Mouse (Mus musculus) layer of hippocampus, postnatal 36 days (tissue): Measurements from ENCODE around the gene Tbl1xr1. TPM values are rescaled to one million over a fixed set of nuclear protein-coding genes. Genes with fewer than 3 reads are reported as not detected.

Experiments
- DNase-seq, 2 experiments: peaks; one replicate each; pipeline ENCODE4 v3.0.0; 2022
- total RNA-seq, 2 experiments: library from RNA; stranded (reverse); gene quantifications; 2 replicates each; pipeline ENCODE4 v1.2.3; 2021

Gene Tbl1xr1
- total RNA-seq, 2 experiments from 2014 or later, result 142 to 156 TPM

DNA sequence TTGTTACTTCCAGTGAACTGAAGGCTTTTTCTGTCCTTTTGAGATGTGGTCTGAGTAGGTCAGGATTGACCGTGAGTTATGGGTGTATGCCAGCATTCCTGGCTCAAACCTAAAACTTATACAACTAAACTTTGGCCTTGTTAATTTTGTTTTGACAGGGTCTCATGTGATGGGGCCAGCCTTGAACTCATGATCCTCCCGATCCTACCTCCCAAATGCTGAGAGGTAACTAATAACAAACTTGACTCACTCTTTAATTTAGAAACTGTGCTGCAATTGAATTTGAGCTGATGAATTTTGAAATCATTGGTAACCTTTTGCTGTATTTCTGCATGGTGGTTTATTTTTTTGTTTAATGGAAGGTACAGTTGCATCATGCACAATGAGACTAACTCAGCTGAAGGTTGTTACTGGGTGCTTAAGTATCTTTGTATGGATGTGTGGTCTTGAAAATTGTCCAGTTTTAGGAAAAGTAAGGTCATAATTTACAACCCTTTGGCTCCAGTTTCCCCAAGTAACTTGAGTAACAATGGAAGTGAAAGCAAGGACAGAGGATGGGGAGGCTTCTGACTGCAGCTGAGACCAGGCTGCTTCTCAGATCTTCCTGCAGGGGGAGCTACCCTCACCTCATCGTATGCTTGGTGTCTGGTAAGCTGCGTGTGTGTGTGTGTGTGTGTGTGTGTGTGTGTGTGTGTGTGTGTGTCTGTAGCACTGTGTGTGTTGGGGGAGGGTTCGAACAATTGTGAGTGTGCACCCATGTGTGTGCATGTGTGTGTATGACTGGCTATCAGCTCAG is 66.6 kb downstream of the Tbl1xr1 start:
- no peak for DNase-seq

DNA sequence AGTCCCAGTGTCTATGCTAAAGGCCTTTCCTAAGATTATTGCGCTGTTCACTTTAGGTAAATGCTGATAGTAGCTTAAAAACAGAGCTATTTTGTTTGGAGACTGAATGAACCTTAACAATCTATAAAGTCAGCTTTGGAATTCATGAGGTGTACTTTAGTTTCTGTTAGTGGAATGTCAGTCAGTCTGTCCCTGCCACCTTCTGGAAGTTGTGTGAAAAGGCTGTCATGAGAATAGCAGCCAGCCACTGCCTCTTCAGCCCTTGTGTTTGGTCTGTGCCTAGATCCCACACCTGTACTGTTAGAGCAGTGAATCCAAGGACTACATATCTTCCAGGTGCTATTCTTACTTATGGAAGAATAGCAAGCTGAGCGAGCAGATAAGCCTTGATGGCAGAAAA is 67.8 kb downstream of the Tbl1xr1 start:
- DNase-seq, result no peak

DNA sequence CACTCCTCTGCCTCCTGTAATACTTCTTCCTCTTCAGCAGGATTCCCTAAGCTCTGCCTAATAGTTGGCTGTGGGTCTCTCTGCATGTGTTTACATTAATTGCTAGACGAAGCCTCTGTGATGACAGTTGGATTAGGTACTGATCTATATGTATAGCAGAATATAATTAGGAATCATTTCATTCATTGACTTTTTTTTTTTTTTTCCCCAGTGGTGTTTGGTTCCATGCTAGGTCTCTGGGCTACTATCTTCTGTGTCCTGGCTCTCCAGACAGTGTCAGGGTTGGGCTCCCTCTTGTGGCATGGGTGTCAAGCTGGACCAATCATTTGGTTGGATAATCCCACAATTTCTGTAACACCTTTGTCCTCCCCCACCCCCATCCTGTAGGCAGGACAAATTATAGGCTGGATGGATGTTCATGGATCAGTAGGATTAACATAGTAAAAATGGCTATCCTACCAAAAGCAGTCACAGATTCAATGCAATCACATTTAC is 71.0 kb downstream of the Tbl1xr1 start:
- DNase-seq, result no peak

DNA sequence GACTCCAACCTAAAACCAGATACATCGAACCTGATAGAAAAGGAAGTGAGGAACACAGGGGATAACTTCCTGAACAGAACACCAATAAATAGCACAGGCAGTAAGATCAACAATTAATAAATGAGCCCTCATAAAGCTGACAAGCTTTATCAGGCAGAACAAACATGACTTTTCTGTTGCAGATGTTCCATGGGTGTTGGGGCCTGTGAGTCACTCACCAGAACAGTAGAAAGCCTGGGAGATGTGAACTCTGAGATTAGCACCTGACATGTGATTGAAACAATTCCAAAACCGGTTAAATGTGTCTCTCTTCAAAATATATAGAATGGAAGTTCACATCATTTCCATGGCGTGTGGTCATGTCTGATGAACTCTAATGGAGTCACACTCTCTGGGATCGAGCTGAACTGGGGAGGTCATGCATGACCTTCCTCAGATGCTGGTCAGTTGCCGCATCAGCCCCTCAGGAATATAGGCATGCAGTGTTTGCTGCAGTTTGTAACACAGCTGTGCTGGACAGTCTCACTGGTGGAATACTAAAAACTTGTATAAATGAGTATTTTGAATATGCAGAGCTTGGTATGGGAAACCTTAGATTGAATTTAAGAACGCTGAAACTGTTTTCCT is 72.0 kb downstream of the Tbl1xr1 start:
- DNase-seq, result no peak

DNA sequence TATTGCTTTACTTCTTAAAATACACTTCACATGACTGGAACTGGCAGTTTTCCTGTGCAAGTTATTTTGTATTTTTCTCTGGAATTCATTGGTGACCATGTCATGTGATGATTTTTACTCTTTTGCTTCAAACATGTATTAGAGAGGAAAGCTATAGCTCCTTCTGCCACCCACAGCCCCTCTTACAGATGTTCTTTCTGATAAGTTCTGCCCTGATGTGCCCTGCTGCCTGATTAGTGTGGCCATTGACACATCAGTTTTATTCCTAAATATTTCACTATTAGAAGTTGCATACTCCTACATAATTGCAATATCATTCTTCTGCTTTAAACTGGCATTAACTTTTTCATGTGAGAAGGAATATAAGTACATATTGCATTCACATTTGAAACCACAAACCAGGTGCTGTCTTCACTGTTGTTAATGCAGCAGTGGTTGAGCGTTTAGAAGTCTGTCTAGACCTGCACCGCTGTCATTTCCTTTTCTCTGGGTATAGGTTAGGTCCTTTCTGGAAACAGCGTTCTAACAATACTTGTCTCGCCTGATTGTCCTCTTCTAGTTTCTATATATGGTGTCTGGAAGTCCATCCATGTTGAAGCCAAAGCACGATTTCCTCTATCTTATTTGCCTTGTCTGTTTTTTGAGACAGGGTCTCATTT is 74.5 kb downstream of the Tbl1xr1 start:
- DNase-seq, result no peak

DNA sequence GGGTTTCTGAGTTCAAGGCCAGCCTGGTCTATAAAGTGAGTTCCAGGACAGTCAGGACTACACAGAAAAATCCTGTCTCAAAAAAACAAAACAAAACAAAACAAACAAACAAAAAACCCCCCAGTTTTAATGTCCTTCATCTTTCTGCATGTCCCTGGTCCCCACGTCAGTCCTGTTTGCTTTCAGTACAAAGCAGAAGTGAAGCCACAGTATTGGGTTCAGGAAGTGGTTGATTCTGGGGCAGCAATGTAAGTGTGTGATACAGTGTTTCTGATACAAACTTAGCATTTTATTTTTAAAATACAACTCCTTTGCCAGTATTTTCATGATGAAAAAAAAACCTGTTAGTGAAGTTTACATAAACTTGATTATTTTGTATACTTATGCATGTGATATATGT is 76.3 kb downstream of the Tbl1xr1 start:
- no peak for DNase-seq

DNA sequence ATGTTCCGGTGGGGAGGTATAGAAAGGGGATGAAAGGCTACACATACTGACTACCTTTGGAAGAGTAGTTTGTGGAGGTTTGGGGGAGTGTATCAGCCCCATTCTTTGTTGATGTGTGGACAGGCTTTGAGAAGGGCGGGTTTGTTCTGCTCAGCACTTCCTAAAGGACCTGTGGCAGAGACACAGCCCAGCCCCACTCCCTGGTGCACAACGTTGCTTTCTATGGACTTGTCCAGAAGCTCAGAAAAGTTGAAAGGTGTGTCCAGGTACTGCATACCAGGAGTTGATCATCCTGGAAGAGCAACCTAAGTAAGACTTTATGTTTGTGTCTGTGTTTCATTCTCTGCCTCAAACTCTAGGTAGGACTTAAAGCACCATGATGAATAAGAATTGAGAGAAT is 78.1 kb downstream of the Tbl1xr1 start:
- DNase-seq, result no peak

DNA sequence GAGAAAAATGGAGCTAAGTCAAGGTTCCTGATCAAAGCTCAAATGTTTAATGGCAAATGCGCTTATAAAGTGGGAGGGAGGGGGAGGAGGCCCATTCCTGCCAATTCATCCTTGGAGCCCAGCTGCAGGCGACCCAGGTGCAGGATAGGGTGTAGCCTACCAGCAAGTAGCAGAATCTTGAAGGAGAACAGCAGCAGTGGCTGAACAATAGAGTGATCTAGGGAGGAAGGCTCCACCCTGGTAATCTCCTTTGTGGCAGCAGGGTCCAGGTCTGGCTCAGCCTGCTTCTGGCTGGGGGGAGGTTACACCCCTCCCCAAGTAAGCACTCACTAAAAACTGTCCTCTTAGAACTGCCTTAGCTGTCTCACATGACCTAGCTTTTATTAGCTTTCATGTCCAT is 79.9 kb downstream of the Tbl1xr1 start:
- no peak for DNase-seq

DNA sequence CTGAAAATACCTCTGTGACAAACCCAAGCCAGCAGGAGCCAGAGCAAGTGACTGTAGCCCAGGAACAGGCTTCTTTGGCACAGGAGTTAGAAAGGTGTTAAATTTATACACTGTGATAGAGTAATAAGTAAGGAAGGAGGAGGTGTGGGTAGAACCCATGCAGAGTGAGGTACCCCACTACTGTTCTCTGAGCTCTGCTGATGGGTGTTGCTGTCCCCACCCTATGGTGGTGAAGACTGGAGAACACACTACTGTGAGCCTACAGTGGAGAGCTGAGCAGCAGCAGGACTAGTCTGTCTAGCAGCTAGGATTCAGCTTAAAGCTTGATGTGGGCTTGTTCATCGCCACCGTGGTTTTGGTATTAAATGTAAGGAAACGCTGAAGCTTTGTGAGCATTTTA is 86.5 kb downstream of the Tbl1xr1 start:
- no peak for DNase-seq

DNA sequence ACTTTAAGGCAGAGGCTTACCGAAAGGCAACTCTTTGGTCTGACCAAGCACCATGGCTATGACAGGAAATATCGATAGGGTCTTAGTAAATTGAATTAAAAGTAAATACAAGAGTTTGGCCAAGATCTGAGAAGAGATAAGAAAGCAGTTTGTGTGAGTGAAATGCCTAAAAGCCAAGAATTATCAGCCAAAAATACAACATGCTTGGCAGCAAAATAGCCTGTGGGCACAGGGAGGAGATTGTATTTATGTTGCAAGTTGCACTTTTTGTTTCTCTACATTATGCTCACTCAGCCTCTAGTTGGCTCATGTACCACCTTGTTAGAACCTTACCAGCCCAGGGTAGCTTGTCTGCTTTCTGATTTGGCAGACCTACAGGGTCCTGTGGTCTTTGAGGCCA is 91.4 kb downstream of the Tbl1xr1 start:
- DNase-seq, result no peak

DNA sequence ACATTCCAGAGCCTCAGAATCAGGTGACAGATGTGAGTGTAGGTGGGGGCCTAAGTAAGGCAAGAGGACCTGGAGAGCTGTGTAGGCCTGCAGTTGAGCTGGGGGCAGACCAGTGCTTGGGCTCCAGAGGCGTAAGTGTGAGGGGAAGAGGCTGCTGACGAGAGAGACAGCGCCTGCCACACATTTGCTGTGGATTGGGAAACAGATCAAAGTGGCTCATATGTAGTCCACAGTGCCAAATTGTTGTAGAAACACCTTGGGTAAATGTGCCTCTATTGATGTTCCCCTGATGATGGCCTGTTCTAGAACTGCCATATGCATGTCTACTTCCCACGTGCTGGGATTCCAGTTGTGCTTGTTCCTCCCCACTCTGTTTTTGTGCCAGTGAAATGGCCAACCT is 92.0 kb downstream of the Tbl1xr1 start:
- DNase-seq, result no peak

DNA sequence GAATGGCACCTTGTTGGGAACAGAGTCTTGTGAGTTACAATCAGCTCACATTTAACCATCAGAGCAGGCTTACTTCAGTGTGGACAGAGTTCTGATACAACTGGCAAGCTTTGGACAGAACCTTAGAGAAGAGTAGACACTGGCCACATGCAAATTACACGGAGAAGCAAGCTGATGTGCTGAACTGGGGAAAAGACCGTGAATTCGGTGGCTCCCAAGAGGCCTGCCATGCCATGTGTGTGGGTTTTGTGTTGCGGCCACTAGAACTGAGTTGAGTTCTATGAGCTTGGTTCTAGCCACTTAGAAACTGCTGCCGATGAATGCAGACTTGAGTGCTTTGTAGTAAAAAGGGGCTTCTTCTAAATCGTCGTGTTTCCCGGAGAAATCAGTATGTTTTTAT is 95.1 kb downstream of the Tbl1xr1 start:
- DNase-seq, result no peak

DNA sequence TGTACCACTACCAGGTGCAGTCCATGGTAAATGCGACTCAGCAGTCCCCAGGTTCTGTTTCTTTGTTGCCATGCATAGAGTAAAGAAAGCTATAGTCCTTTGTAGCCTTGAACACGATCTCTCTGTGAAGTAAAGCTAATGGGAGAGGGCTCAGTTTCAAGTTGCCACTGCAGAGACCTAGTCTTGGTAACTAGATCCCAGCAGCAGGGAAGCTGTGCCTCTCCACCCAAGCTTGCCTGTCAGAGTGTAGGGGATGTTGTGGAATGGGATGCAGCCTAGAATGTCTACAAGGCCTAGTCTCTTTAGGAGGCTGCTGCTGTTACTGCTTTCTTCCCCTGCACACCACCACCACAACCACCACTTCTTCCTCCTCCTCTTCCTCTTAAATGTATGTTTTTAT is 96.0 kb downstream of the Tbl1xr1 start:
- DNase-seq, result no peak

DNA sequence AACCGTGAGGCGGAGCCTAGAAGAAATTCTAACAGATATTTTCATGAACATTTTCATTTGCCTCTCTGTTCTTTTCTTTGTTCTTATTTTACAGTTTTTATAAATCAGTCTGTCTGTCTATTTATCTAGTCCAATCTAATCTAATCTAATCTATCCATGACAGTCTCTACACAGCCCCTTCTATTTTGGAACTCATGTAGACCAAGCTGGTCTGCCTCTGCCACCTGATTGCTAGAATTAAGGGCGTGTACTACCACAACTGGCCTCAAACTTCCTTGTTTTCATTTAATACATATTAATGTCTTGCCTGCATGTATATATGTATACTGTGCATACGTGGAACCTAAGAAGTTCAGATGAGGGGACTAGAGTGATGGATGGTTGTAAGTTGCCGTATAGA is 96.7 kb downstream of the Tbl1xr1 start:
- no peak for DNase-seq

DNA sequence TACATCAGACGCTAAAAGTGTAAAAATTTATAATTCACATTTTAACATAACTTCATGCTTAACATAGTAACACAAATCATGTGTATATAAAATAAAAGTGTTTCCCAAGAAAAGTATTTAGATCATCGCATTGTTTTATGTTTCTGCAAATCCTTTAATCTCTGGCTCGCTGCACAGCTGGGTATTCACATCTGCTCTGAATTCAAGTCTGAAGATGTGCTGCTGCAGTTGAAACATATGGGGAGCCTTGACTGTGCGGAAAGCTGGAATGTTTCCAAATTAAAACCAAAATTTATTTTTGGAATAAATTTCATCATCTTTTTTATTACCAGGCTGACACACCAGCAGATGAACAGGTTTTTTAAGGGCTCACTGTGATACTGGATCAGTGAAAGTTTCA is 97.8 kb downstream of the Tbl1xr1 start:
- no peak for DNase-seq

DNA sequence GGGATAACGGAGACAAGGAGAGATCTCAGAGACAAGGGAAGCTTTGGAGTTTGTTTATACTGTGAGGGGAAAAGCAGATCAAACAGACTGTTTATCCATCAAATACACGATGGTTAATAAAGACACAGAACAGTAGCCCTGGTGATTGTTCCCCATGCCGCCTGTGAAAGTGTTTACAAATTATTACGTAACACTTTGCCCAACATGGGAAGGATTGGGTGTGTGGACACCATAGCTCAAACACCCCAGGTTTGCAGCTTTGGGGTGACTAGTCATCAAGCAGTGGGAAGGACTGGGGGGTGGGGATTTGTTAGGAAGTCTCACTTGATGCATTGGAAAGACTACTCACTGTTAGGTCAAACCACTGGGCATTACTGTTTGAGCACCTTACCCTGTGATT is 103.6 kb downstream of the Tbl1xr1 start:
- no peak for DNase-seq

DNA sequence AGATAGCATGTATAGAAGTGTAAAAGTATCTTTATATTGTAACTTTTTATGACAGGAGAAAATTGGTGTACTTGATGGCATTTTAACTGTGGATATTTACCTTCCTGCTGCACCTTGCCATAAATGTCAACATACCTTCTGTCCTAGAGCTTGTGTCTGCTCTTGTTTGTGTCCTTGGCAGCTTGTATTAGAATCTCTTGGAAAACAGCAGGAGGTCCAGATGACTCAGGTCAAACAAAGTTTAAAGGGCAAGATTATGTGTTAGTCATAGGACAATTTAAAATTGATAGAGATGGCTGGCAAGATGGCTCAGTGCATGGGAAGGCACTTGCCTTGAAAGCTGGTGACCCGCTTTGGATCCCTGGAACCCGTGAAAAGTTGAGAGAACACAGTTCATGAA is 104.6 kb downstream of the Tbl1xr1 start:
- no peak for DNase-seq

DNA sequence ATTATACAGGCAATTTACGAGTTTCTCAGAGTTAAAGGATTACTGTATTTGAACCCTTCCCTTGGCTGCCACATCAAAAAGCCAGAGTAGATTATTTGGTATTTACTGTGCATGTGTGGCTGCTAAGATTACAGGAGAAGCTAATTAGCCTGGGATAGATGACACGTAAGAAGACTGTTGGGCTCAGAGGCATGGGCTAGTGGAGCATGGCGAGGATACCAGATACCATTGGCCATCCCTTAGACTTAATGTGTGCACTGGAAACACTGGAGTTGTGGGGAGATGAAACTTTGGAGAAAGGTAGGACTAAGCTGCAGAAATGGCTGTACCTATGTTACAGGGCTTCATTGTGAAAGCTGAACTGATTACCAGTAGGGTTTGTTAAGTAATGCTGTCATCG is 108.8 kb downstream of the Tbl1xr1 start:
- no peak for DNase-seq

DNA sequence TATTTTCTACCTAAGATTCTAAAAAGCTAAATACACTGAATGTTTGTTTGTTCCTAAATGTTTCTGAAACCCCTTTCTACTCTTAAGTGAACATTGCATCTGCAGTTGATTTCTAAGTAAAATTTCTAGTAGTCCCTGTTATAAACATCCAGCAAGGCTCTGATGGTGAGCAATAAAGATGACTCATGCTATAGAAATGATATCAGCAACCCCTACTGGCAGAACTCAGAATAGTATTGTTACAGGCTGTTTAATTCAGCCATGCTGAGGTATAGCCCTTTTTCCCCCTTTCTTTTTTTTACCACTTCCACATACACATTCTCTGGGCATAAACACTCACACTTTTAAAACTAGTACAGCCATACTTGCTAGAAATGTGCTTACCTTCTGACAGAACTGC is 114.0 kb downstream of the Tbl1xr1 start:
- no peak for DNase-seq

DNA sequence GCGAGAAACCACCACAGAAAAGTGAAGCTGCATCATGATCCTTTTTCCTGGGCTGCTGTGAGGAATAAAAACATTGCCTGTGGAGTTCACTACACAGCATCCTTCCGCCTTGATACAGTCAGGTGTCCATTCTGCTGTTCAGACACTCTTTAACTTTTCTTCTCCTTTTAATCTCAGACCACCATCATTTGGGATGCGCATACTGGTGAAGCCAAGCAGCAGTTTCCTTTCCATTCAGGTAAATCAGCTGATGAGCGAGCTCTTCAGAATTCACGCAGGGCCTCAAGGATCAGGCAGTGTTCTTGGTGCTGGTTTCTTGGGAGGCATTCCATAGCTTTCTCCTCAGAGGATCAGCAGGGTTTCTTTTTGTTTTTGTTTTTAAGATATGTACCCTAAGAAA is 116.5 kb downstream of the Tbl1xr1 start:
- DNase-seq, result no peak

DNA sequence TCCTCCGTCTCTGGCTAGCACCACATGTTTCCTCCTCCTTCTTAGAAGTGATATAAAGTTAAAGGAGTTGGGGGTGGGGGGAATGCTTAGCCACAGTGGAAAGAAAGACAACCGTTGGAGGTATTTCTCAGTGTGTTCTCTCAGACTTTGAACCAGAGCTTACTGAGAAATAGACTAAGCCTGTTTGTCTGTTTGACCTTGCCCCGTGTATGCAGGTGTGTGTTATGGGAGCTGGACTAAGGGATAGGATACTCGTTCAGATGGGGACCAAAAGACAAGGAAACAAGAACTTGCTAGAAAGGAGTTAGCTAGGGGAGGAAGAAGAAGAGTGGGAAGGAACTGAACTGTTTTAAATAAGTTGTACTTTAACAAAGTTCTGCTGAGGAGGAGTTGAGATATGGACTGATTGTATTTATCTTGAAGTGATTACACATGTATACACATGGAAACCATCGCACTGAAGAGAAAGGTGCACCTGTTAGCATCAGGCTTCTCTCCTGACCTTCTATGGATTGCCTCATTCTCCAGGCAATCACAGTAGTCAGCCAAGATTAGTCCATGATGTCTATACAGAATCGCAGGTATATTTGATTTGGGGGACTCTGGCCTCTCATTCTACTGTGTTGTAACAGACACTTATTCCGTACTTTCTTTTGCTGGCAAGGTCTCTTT is 117.9 kb downstream of the Tbl1xr1 start:
- DNase-seq, result no peak

DNA sequence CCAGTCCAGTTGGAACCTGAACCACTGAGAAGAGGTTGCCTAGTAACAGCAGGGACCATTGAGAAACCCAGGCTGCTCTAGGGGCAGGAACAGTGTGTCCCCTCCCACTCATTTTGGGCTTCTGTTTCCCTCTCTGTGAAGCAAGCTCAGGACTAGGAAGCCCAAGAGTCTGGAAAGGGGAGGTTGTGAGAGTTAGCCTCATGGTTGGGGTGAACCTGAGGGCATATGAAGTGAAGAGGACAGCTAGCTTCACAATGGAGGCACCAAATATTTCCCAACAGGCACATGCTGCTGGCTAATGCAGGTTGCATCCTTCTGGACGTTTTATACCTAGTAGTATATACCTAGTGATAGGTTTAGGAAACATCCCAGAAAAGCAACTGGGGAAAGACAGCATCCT is 122.3 kb downstream of the Tbl1xr1 start:
- DNase-seq, result no peak

DNA sequence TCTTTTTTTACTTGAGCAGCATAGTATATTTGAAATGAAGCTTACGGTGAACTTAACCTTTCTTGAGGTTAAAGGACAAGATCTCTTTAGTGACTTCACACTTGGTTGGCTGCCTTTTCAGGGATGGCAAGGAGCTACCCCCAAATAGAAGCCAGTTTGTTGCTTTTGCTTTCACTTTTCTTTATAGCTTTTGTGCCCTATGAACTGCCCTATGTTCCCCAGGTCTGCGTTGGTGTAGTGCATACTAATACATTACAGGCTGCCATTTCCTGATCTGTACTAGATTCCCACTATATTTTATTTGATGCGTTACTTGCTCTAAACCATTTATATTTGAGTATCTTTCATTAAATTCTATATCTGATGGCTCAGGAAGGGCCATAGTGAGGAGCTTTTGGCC is 127.7 kb downstream of the Tbl1xr1 start:
- DNase-seq, result no peak
